Mouse (Mus musculus): ENCODE data around the gene Hist1h2af.

- TF ChIP-seq CTCF (IDR thresholded peaks at IDR 0.05; ENCODE audit: borderline replicate concordance, insufficient read depth, low read depth, low read length) (no peak), POLR2A (IDR thresholded peaks at IDR 0.05; ENCODE audit: borderline replicate concordance, insufficient read depth, low read length) (no peak)
Observed at GRCm38 (mm10) chr13:23529480-23530165, 4.1 kb upstream of the Hist1h2af start.

Data from cerebellum, adult 2 months (tissue).